Mouse (Mus musculus) kidney, adult 8-10 months (tissue): ENCODE results near the gene Btbd7.
A peak's percentile ranks its signal among the peaks of the same experiment; 100 is the strongest.

Source experiments
- DNase-seq, 2 experiments: peaks; one replicate each; pipeline ENCODE4 v3.0.0; 2022

Gene Btbd7

DNA sequence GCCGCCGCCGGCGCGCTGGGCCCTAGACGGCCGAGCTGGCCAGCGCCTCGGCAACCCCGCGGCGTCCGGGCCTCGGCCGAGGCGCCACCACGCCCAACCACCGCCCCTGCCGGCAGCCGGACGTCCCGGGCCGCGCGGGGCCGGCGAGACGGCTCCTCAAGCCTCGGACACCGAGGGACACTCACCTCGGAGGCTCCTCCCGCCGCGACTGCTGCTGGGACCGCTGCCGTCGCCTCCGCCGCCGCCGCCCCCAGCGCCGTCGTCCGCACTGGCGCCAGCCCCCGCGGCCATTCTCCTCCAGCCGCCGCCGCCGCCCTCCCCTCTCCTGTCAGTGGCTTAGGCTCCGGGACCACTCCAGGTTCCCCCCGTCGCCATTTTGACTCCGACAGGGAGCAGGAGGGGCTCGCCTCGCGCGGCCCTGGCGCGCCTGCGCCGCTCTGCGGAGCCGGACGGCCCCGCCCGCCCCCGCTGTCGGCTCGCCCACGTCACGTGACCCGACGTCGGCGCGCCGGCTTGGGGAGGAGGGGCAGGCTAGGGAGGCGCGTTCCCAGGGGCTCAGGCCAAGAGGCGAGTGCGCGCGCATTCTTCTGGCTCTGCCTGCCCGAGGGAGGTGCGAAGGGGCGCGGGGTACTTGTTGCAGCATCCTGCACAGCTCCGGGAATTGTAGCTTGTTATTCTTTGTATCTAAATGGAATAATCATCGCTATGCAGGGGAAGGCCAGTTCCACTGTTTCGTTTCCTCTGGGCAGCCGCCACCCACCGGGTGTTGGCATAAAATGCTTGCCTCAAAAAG lies at the start of gene Btbd7:
Gene Btbd7 (minus strand): TSS at position 441 of the 793 bp plus-strand sequence.
- DNase-seq, result peak; percentile 94 to 96

- DNase-seq, result no peak
Observed at GRCm38 (mm10) chr12:102916073-102916472, 37.8 kb upstream of the Btbd7 start.

GRCm38 (mm10) chr12:102908191-102908590 lies 29.9 kb upstream of the Btbd7 start:
- no peak for DNase-seq

- DNase-seq, result no peak
Observed at GRCm38 (mm10) chr12:102899091-102899490, 20.8 kb upstream of the Btbd7 start, which contains the start of gene Cox8c. TSS of gene Cox8c (plus strand) at chr12:102899316.

DNA sequence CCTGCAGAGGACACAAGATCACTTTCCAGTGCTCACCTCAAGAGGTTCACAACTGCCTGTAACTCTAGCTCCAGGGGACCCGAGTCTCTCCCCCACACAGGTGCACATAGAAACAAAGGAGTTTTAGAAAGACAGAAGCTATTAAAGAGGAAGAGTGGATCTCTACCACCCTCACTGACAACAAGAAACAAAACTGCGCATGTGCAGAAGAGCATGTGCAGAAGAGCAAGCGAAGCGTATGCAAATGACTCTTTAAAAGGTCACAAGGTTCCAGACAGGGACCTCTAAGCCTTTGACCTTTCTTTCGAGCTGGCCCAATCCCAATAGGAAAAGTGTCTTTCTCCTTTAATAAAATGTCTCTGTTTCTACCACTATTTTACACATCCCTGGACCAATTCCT lies 10.3 kb upstream of the Btbd7 start:
- no peak for DNase-seq

DNA sequence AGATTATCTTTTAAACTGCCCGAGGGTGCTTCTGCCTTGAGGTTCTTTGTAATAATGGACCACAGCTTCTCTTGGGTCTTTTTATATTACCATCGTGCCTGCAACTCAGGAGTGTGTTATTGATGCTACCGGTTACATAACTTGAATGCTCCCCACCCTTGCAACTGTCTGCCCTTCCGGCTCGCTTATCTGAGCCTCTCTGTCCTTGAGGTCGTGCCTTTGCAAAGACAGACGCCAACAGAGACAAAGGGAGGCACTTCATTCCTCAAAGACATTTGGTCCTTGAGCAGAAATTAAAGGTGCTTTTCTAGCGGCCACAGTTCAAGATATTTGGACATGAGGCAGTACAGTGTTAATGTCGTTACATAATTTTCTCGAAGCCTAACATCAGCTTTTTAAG lies 9.1 kb upstream of the Btbd7 start:
- DNase-seq, result no peak

- DNase-seq, result no peak
Observed at GRCm38 (mm10) chr12:102885735-102886134, 7.5 kb upstream of the Btbd7 start.

- DNase-seq, result peak in 1 of 2 experiments; percentile 5
Observed at GRCm38 (mm10) chr12:102878901-102879300, 630 bp upstream of the Btbd7 start.

DNA sequence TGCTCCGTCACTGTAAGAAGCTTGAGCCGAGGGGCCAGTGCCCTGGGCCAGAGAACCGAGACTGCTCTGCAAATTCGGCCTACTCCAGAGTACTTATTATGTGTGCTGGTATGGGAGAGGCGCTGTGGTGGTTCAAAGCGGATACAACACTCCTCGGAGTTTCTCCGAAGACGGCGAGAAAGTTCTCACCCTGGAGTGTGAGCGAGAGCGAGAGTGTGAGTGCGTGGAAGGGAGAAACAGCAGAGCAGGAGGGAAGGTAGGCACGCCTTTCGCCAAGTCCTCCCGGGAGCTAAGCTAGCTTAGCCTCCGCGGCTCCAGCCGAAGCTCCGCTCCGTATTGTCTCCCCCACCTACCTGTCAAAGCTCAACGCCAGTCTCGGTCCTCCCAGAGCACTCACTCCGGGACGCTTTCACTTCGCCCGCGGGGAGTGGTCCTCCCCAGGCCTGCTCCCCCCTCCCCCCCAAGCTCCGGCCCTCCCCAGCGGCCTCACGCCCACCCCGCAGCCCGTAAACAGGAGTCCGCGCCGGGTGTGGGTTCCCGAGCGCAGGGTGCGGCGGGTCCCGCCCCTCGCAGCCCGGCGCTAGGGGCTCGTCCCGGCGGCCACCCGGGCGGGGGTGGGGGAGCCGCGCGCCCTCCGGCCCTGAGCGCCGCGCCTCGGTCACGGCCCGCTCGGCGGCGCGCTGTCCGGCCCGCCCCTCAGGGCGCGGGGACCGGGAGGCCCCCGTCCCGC lies 805 bp downstream of the Btbd7 start:
- DNase-seq, result peak; percentile 19 to 37

DNA sequence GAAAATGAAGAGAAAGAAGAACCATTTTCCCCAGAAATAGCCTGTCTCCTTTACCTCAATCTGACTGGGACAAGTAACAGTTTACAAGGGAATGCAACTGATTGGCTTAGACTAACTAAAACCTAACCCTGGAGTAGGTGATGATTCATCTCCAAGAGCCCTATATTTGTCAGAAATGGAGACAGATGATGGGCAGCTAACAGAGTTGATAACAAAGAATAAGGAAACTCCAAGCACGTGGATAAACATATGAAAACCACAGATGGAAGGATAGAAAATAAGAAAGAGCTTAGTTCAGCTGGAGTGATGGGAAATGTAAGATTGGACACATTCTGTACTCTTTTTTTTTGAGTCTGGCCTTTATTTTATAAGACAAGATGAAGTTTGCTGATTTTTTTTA lies 7.7 kb downstream of the Btbd7 start:
- DNase-seq, result no peak

GRCm38 (mm10) chr12:102869802-102870201 lies 8.5 kb downstream of the Btbd7 start:
- no peak for DNase-seq

GRCm38 (mm10) chr12:102860806-102861205 lies 17.5 kb downstream of the Btbd7 start:
- no peak for DNase-seq

DNA sequence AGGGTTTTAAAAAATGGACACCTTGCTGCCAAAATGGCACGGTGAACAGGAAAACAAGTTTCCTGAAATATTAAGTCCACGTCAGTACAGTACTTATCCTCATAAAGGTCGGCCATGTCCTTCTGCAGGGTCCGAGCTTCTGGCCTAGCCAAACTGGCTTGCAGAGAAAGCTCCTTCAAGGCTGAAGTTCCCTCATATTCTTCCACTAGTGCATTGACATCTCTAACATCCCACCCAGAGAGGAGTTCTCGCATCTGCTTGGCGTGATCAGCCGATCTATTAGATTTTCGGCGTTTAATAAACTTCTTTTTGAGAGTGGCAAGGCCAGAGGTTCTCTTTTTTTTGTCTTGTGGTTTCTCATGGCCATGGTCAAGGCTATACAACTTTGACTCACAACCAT lies 40.0 kb downstream of the Btbd7 start:
- no peak for DNase-seq

GRCm38 (mm10) chr12:102832746-102833300 lies 45.4 kb downstream of the Btbd7 start:
- DNase-seq, result no peak

DNA sequence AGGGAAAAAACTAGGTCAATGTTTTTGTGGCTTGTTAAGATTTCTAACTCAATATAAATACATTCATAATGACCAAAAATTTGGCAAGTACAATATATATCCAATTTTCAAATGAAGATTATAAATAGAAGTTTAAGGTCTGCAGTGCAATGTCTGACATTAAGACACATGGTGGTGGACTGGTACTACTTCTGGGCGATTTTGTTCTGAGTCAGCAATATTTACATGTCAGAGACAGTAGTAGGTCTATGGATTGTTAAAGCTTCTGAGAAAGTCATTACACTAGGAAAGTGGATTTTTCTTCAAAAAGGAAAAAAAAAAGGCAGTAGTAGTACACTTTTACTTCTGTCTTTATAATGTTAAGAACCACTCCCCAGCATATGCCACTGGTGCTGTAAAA lies 46.4 kb downstream of the Btbd7 start:
- no peak for DNase-seq

DNA sequence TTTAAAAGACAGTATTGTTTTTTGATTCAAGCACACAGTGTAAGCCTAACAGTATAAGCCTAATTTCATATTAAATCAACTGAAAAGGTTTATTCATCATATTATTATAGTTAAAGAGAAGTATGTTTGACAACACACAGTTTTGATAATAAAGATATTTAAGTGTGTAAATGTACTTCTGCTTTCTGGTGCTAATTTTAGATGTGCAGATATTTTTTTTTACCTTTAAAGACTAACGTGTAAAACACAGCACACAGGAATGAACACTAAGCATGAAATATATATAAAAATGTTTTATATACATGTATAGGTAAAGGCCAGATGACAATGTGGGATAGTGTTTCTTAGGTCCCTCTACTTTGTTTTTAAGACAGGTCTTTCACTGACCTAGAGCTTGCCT lies 51.2 kb downstream of the Btbd7 start:
- no peak for DNase-seq

- no peak for DNase-seq
Observed at GRCm38 (mm10) chr12:102826399-102826798, 51.9 kb downstream of the Btbd7 start.

GRCm38 (mm10) chr12:102814858-102815257 lies 63.4 kb downstream of the Btbd7 start:
- DNase-seq, result no peak

DNA sequence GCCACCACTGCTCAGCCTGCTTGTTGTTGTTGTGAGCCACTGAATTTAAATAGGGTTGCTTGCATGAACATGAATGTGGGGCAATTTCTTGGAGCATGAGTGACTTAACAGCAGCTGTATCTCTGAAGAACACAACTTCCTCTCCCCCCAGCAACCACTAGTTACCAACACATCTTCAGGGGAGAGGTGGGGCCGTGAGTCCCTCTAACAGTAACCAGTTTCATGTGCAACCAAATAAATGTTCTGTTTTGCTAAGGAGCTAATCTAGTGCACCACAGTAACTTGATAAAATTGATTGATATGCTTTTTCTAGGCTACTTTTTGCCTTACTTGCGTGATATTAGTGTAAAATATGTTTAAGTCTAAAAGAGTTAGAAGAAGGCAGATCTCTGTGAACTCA lies 78.7 kb downstream of the Btbd7 start:
- DNase-seq, result no peak

DNA sequence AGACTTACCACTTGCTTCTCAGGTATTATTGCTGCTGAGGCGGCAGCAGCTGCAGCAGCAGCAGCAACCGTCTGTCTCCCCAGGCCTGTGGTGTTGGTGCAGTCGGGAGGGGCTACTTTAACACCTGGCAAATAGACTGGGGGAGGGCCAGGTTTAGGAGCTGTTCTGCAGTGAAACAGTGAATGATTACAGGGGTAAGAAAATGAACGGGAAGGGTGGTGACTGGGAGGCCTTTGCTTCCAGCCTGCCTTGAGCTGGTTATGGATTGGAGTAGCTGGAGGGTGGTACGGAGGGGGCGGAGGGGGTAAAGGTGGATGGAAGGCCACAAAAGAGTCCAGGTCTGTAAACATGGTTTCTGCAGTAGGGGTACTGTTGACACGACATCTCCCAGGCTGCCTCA lies 90.3 kb downstream of the Btbd7 start:
- no peak for DNase-seq

DNA sequence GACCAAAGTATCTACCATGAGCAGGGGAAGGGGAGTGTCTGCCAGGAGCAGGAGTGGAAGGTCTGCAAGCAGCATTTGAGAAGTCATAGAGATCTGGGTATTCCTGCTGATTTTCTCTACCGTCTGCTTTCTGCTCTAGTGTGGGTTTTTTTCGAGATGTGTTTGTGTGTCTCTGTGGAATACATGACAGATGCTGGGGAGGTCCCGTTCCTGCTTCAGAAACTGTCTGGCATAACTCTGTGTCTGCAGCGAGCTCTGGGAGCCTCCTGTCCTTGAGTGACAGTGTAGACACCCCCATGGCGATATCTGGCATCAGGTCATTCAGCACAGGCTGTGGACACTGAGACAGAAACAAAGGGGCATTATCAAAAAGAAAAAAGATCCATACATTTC lies 92.7 kb downstream of the Btbd7 start:
- DNase-seq, result no peak

- DNase-seq, result no peak
Observed at GRCm38 (mm10) chr12:102784899-102785592, 93.2 kb downstream of the Btbd7 start.

DNA sequence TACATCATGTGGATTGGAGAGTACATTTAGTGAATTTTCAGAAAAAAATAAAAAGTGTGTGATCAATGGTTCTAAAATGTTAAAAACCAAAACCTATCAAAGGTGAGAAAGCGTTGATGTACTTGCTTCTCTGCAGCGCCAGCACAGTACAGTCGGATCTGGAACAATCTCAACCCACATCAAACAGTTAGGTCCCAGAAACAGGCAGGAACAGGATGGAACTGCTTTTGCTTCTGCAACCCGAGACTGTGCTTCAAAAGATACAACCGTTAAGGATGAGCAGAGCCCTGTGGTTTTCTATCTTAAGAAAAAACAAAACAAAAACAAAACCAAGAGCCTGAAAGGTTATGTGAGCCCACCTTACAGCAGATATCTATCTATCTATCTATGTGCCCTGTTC lies 95.4 kb downstream of the Btbd7 start:
- DNase-seq, result no peak
